Mouse (Mus musculus) hematopoietic stem cell, adult 5-6 weeks (primary cell): Measurements from ENCODE around the gene Hddc3. TPM values are rescaled to one million over a fixed set of nuclear protein-coding genes. Genes with fewer than 3 reads are reported as not detected.

Experiments
- ATAC-seq, 2 experiments: fragments of 125-278 bp in 1 of 2; replicated peaks in 1 of 2; 2 replicates each; pipeline ENCODE4 v1.8.0; 2016 to 2017; ENCODE audit warnings: inconsistent platforms in 2 of 2, mild to moderate bottlenecking in 2 of 2, moderate number of reproducible peaks in 2 of 2, low read depth in 1 of 2, moderate TSS enrichment in 1 of 2; ENCODE audit not compliant: low FRiP score in 2 of 2, poor library complexity in 2 of 2, severe bottlenecking in 2 of 2, insufficient read depth in 1 of 2, low TSS enrichment in 1 of 2
- total RNA-seq: library from RNA; stranded (forward); fragments of 172-1452, 232-1000 nt; gene quantifications from 2 replicates; pipeline ENCODE4 v1.2.3, GENCODE M21; 2017

The Hddc3 gene
- total RNA-seq, 1 experiment from 2014 or later: 29.5 TPM

- no peak for ATAC-seq
Observed at GRCm38 (mm10) chr7:80325292-80325868, 17.5 kb upstream of the Hddc3 start.

- ATAC-seq: no peak
Observed at GRCm38 (mm10) chr7:80326076-80326475, 16.8 kb upstream of the Hddc3 start.

GRCm38 (mm10) chr7:80330278-80330677 is 12.6 kb upstream of the Hddc3 start:
- ATAC-seq: no peak

- no peak for ATAC-seq
Observed at GRCm38 (mm10) chr7:80331433-80331832, 11.5 kb upstream of the Hddc3 start.

- ATAC-seq: no peak
Observed at GRCm38 (mm10) chr7:80334848-80335247, 8.1 kb upstream of the Hddc3 start.

- ATAC-seq: no peak
Observed at GRCm38 (mm10) chr7:80336932-80337331, 6.0 kb upstream of the Hddc3 start.

GRCm38 (mm10) chr7:80339371-80339770 is 3.5 kb upstream of the Hddc3 start:
- no peak for ATAC-seq

- peak; percentile 91 to 93 for ATAC-seq
Observed at GRCm38 (mm10) chr7:80339793-80340628, 2.9 kb upstream of the Hddc3 start.

- peak; percentile 52 to 72 for ATAC-seq
Observed at GRCm38 (mm10) chr7:80340793-80341192, 2.1 kb upstream of the Hddc3 start, which contains the start of gene Unc45a. Gene Unc45a (minus strand): TSS chr7:80341005.

- no peak for ATAC-seq
Observed at GRCm38 (mm10) chr7:80341793-80342192, 1.1 kb upstream of the Hddc3 start.

GRCm38 (mm10) chr7:80343270-80344018 is 540 bp downstream of the Hddc3 start:
- no peak for ATAC-seq

GRCm38 (mm10) chr7:80346173-80346572 is 3.3 kb downstream of the Hddc3 start:
- ATAC-seq: no peak

GRCm38 (mm10) chr7:80346830-80347229 is 3.9 kb downstream of the Hddc3 start:
- ATAC-seq: no peak

- no peak for ATAC-seq
Observed at GRCm38 (mm10) chr7:80347670-80348586, 5.0 kb downstream of the Hddc3 start.

- no peak for ATAC-seq
Observed at GRCm38 (mm10) chr7:80350808-80351207, 7.9 kb downstream of the Hddc3 start.

- ATAC-seq: no peak
Observed at GRCm38 (mm10) chr7:80352920-80353319, 10.0 kb downstream of the Hddc3 start.

GRCm38 (mm10) chr7:80356351-80356750 is 13.4 kb downstream of the Hddc3 start:
- no peak for ATAC-seq
